Mouse (Mus musculus): ENCODE data around the gene Pp2d1. TPM values are rescaled to one million over a fixed set of nuclear protein-coding genes. Genes with fewer than 3 reads are reported as not detected.

Pp2d1 gene
- total and polyA plus RNA-seq, 3 experiments = not detected

GRCm38 (mm10) chr17:53570361-53570875 is 31.2 kb upstream of the Pp2d1 start:
- peaks cover 0 to 24% of the 10 kb centered on the region in 2 experiments; a peak in 2 of 4 replicates for H3K4me1 ChIP-seq (ENCODE audit: control insufficient read depth in 1 of 2, insufficient read depth in 2 of 2)

GRCm38 (mm10) chr17:53569829-53570228 is 30.6 kb upstream of the Pp2d1 start:
- Histone ChIP-seq H3K4me1 (ENCODE audit: control insufficient read depth in 1 of 2, insufficient read depth in 2 of 2) (peaks cover 0 to 24% of the 10 kb centered on the region in 2 experiments; a peak in 2 of 4 replicates), H3K36me3 (replicated peaks in 1 of 2; ENCODE audit: control insufficient read depth in 1 of 2, insufficient read depth in 1 of 2, low read length in 1 of 2) (no peaks in the 10 kb centered on the region), H3K4me2 (ENCODE audit: insufficient read depth, low read depth, poor library complexity, severe bottlenecking) (peak overlapping the region; percentile 99), H3K27ac (ENCODE audit: insufficient read depth, low read depth) (peak overlapping the region; percentile 83), H3K27me3 (replicated peaks) (no peaks in the 10 kb centered on the region), H3K9ac (ENCODE audit: insufficient read depth, low read depth) (peak overlapping the region; percentile 96), H3K9me3 (replicated peaks; ENCODE audit: low read length) (no peaks in the 10 kb centered on the region), H3K4me3 (replicated peaks in 1 of 3; ENCODE audit: low read depth in 2 of 3, low read length in 2 of 3, poor library complexity in 1 of 3) (peak overlapping the region; percentile 50 to 77 (median 53)), H3K79me2 (replicated peaks; ENCODE audit: control insufficient read depth, extremely low read depth, insufficient read depth, poor library complexity, severe bottlenecking) (peaks cover 22% of the 10 kb centered on the region)
- peak; percentile 77 for DNase-seq (ENCODE audit: extremely low read depth)
- in situ Hi-C loops (cut with MboI; ENCODE audit: low pct_ligation_motif_present, low pct_unique_long_range_greater_than_20kb, low sequenced_read_pairs) (no loop called here), dilution Hi-C loops (cut with MboI; ENCODE audit: extremely low pct_ligation_motif_present, extremely low pct_unique_long_range_greater_than_20kb, low sequenced_read_pairs) (no loop called here)
- TF ChIP-seq USF1 (IDR thresholded peaks at IDR 0.05; ENCODE audit: low read depth, low read length) (no peak), MXI1 (IDR thresholded peaks at IDR 0.05; ENCODE audit: low read depth, low read length) (peak; percentile 75), ZNF384 (IDR thresholded peaks at IDR 0.05; ENCODE audit: low read depth, low read length) (peak; percentile 89), MAZ (IDR thresholded peaks at IDR 0.05; ENCODE audit: low read depth, low read length) (peak; percentile 58; the same call in 1 of the 2 replicates), ZKSCAN1 (IDR thresholded peaks at IDR 0.05; ENCODE audit: borderline replicate concordance, low read depth, low read length) (no peak), UBTF (IDR thresholded peaks at IDR 0.05; ENCODE audit: low read depth, low read length) (no peak), HCFC1 (IDR thresholded peaks at IDR 0.05; ENCODE audit: low read depth, low read length) (peak; percentile 29; the same call in 1 of the 2 replicates), E2F4 (IDR thresholded peaks at IDR 0.05; ENCODE audit: insufficient replicate concordance, low read depth, low read length) (no peak), USF2 (conservative IDR thresholded peaks at IDR 0.05; ENCODE audit: low read depth, low read length) (no peak), MAFK (IDR thresholded peaks at IDR 0.05; ENCODE audit: insufficient replicate concordance, low read length) (no peak), CTCF (conservative IDR thresholded peaks at IDR 0.05 in 1 of 2, IDR thresholded peaks at IDR 0.05 in 1 of 2; ENCODE audit: low read depth in 2 of 2, low read length in 2 of 2) (no peak), NELFE (IDR thresholded peaks at IDR 0.05; ENCODE audit: low read depth, low read length) (0 out of 2 replicates have a peak, but pooled peaks have one; percentile 20), JUND (conservative IDR thresholded peaks at IDR 0.05; ENCODE audit: low read depth, low read length) (no peak), GABPA (IDR thresholded peaks at IDR 0.05; ENCODE audit: insufficient replicate concordance, low read depth, low read length) (no peak), EP300 (IDR thresholded peaks at IDR 0.05; ENCODE audit: low read length) (peak; percentile 49; the same call in 1 of the 2 replicates), NRF1 (IDR thresholded peaks at IDR 0.05; ENCODE audit: low read depth, low read length) (no peak), SMC3 (IDR thresholded peaks at IDR 0.05; ENCODE audit: low read depth, low read length) (no peak), SIN3A (IDR thresholded peaks at IDR 0.05; ENCODE audit: low read length) (peak; percentile 55; the same call in 1 of the 2 replicates), CHD1 (IDR thresholded peaks at IDR 0.05; ENCODE audit: low read depth, low read length) (no peak), ETS1 (conservative IDR thresholded peaks at IDR 0.05; ENCODE audit: low read depth, low read length) (peak; percentile 80), TBP (conservative IDR thresholded peaks at IDR 0.05; ENCODE audit: low read depth, low read length) (0 out of 2 replicates have a peak, but pooled peaks have one; percentile 27), MYC (IDR thresholded peaks at IDR 0.05; ENCODE audit: low read depth, low read length) (0 out of 2 replicates have a peak, but pooled peaks have one; percentile 46), ELF1 (IDR thresholded peaks at IDR 0.05; ENCODE audit: low read depth, low read length) (no peak), ZMIZ1 (IDR thresholded peaks at IDR 0.05; ENCODE audit: low read depth, low read length) (no peak), ZC3H11A (IDR thresholded peaks at IDR 0.05; ENCODE audit: low read depth, low read length) (no peak), CHD2 (IDR thresholded peaks at IDR 0.05; ENCODE audit: low read length) (peak; percentile 83), MAX (IDR thresholded peaks at IDR 0.05; ENCODE audit: low read length) (0 out of 2 replicates have a peak, but pooled peaks have one; percentile 34), PAX5 (IDR thresholded peaks at IDR 0.05; ENCODE audit: low read length) (no peak), POLR2A (IDR thresholded peaks at IDR 0.05; ENCODE audit: low read depth, low read length) (no peak), JUN (IDR thresholded peaks at IDR 0.05; ENCODE audit: insufficient read depth, low read depth, low read length) (no peak), MEF2A (IDR thresholded peaks at IDR 0.05; ENCODE audit: borderline replicate concordance, low read depth, low read length) (no peak)

More at GRCm38 (mm10) chr17:53570361-53570875, 31.2 kb upstream of the Pp2d1 start:
- Histone ChIP-seq H3K4me3 (replicated peaks in 1 of 3; ENCODE audit: low read depth in 2 of 3, low read length in 2 of 3, poor library complexity in 1 of 3) (peak overlapping the region in 2 of 3 experiments; percentile 50 to 77), H3K79me2 (replicated peaks; ENCODE audit: control insufficient read depth, extremely low read depth, insufficient read depth, poor library complexity, severe bottlenecking) (peaks cover 22% of the 10 kb centered on the region), H3K27ac (ENCODE audit: insufficient read depth, low read depth) (peak overlapping the region; percentile 52), H3K9ac (ENCODE audit: insufficient read depth, low read depth) (peak overlapping the region; percentile 96), H3K4me2 (ENCODE audit: insufficient read depth, low read depth, poor library complexity, severe bottlenecking) (peak overlapping the region; percentile 99), H3K9me3 (replicated peaks; ENCODE audit: low read length) (no peaks in the 10 kb centered on the region), H3K27me3 (replicated peaks) (no peaks in the 10 kb centered on the region), H3K36me3 (replicated peaks in 1 of 2; ENCODE audit: control insufficient read depth in 1 of 2, insufficient read depth in 1 of 2, low read length in 1 of 2) (no peaks in the 10 kb centered on the region)
- in situ Hi-C loops (cut with MboI; ENCODE audit: low pct_ligation_motif_present, low pct_unique_long_range_greater_than_20kb, low sequenced_read_pairs) (no loop called here), dilution Hi-C loops (cut with MboI; ENCODE audit: extremely low pct_ligation_motif_present, extremely low pct_unique_long_range_greater_than_20kb, low sequenced_read_pairs) (no loop called here)
- no peak for TF ChIP-seq CTCF (conservative IDR thresholded peaks at IDR 0.05 in 1 of 2, IDR thresholded peaks at IDR 0.05 in 1 of 2; ENCODE audit: low read depth in 2 of 2, low read length in 2 of 2)
- TF ChIP-seq BHLHE40 (IDR thresholded peaks at IDR 0.05; ENCODE audit: low read depth, low read length) = peak; percentile 81
- TF ChIP-seq NELFE (IDR thresholded peaks at IDR 0.05; ENCODE audit: low read depth, low read length) = no peak
- DNase-seq (ENCODE audit: extremely low read depth) = no peak

All from CH12.LX (cell line).